Mouse (Mus musculus): ENCODE data around the gene Ift140.

Ift140 gene

GRCm38 (mm10) chr17:25015655-25016291, at the start of gene Ift140, which contains the start of gene Cramp1l:
Gene Ift140, plus strand, starts transcription at chr17:25016085.
Gene Cramp1l, minus strand, starts transcription at chr17:25015788.
- peak; percentile 99 for DNase-seq

DNA sequence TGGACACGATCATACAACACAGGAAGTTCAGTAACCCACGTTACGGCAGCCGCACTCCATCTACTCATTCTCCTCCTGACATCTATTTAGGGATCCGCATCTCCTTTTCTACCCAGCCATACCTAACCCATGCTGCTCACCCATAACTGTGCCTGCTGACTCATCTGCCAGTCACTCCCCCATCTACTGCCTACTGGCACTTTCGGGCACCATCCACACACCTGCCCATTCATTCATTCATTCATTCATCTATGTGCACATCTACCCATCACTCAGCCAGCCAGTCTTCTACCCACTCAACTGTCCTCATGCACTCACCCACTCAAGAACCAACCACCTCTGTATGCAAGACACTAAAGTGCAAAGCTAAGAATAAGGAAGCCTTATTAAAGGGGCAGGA, 28.7 kb upstream of the Ift140 start:
- DNase-seq = no peak

- DNase-seq = no peak
Measured at GRCm38 (mm10) chr17:24994721-24995120, 21.2 kb upstream of the Ift140 start.

GRCm38 (mm10) chr17:25005102-25005501, 10.8 kb upstream of the Ift140 start:
- no peak for DNase-seq

GRCm38 (mm10) chr17:25007480-25007879, 8.4 kb upstream of the Ift140 start:
- DNase-seq = no peak

DNA sequence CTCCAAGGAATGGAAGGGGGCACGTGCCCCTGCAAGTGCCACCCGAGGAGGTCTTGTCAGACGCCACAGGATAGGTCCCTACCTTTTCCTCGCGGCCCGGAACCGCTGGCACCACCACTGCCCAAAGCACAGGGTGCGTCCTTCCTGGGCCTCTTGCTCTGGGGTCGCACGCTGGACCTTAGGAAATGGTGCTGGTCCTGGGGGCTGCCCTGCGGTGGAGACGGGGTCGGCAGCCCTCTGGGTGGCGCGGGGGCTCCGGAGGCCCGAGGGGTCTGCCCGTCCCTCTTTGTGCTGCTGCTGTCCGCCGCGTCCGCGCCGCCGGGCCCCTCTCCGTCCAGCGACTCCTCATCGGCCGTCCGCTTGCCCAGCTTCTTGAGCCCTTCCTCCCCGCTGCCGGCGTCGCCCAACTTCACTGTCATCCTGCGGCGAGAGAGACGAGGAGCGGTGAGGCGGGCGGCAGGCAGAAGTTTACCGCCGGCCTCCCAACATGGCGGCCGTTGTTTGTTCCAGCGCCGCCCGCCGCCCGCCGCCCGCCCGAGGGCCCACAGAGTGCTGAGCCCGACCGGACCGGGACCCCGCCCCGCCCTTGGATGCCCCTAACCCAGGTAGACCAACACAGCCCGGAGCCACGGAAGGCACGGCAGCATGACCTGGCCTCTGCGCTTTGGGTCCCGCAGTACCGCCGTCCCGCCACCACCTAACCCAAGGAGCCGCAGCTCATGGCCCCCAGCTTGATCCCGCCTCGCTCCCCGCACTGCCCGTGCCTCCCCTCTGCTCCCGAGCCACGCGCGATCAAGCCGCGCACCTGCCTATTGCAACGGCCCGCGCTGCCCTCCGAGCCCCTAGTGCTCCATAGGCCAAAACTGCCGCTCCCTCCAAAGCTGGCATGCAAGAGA, 2.0 kb upstream of the Ift140 start:
- DNase-seq = peak; percentile 23 to 26

DNA sequence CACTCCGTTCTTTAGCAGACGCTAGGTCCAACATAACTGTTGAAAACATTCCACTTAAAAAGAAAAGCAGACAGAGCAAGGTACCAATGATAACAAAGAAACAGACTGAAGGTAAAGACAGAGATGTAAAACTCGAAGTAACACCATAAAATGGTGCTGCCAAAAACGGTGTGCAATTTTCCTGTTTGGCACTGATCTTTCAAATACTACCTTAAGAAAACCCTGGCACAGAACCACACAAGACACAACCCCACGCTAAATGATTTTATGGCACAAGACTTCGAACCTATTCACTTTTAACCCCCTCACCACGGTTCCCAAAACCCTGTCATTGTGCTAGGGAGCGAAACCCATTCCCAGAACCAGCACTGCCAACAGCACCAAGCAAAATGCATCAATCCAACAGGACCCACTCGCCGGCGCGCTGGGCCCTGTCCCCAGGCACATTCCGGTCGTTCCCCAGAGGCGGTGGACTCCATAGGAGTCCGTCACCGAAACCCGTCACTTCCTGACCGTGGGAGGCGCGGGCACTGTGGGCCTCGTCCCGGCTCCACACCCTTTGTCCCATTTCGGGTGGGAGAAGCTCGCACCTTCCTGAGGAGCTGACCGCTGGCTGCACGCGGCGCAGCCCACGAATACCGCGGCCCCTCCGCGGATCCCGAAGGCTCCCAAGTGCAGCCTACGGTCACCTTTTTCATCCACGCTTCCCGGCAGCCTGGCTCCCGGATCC, 879 bp upstream of the Ift140 start:
- DNase-seq = peak; percentile 48 to 54

DNA sequence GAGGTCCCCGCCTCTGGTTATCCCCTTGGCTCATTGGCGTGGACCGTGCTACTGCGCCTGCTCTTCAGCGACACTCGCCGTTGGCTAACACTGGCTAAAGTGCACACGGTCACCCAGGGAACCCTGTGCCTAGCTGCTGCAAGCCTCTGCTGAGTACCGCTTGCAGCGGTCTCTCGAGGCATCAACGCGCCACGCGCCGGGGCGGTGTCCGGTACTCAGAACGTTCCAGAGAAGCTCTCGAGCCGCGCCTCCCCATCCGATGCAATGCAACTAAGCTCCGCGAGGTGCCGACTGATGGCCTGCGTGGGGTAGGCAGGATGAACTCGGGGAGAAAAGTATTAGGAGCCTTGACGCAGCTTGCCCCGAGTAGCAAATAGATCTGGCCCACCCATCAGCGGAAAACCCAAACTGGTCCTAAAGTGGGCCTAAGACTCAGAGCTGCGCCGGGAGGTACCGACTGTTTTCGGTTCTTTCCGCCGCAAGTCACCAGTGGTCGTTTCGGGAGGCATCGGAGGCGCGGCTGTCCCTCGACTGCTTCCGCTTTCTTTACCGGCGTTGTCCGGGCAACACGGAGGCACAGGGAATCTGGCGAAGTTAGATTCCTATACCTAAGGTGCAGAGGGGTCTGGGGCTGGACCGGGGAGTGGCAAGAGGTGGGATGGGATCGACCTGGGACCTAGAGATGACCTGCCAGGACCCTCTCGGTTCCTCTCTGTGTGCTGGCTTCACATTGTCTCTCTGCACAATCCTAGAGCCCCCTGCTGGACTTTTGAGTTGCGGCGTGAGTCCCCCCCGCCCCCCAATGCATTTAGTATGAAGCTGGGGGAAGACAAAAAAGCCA, 627 bp downstream of the Ift140 start:
- peak; percentile 82 to 87 for DNase-seq

DNA sequence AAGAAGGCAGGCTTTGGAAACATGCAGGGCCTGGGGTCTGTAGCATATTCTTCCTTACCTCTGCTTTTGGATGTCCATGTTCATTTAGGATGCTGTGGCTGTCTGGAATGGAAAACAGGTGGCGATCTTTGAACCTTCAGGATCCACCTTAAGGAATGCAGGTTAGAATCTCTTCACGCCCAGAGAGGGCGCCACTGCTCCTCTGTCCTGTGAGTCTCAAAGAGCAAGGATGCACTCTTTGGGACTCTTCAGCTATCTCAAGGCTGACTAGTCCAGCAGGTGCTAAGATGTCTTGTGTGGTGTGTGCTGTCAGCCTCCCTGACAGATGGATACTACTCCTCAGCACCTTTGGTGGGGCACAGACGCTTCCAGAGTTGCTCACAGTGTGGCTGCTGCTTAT, 20.3 kb downstream of the Ift140 start:
- DNase-seq = no peak

- DNase-seq = no peak
Measured at GRCm38 (mm10) chr17:25044879-25045278, 29.0 kb downstream of the Ift140 start.

DNA sequence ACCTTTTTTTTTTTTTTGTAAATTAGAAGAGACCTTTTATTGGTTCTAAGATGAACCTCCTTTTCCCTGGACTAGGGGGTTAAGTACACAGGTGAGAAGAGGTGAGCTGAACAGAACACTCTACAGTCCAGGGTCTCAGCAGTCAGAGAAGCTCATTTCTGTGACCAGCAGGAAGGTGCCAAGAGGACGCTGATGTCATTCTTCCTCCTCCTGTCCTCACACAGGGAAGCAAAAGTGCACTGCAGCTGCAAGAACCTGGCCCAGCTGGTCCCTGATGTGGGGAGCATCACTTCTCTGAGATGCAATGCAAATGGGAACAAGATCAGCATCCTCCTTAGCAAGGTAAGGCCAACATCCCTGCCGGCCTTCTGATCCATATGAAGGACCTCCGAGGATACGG, 29.4 kb downstream of the Ift140 start:
- DNase-seq = no peak

- no peak for DNase-seq
Measured at GRCm38 (mm10) chr17:25047143-25047542, 31.3 kb downstream of the Ift140 start.

GRCm38 (mm10) chr17:25053274-25053673, 37.4 kb downstream of the Ift140 start:
- no peak for DNase-seq

DNA sequence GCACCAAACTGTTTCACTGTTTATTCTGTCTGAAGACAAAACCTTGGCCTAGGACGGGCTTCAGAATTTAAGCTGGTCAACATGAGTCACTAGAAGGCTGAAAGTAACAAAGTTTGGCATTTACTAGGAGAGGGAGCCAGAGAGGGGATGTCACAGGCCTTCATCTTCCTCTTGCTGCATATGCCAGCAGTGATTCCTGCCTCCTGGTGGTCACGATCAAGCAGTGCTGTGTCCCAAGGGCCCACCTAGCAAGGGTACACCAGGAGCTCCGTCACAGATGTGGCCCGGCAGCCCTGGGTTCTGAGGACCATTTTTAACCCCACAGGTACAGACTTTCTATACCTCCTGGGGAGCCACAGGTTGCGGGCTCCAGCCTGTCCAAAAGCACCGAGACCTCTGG, 41.2 kb downstream of the Ift140 start:
- DNase-seq = no peak

GRCm38 (mm10) chr17:25063261-25063660, 47.4 kb downstream of the Ift140 start:
- no peak for DNase-seq

DNA sequence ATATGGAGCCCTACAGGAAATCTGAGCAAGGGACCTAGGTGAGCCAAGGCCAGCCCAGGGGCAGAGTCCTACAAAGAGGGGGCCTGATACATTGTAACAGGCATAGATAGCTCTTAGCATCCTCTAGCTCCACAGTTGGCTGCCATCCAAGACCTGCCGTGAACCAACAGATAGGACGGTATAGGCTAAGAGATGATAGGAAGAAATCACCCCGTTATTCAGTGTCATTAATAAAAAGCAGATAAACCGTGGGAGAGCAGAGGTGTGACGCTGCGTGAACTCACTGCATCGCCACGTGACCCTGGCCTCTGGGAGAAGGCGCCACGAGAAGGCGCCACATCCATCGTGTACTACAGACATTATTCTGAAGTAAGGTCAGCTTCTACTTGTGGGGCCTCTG, 48.0 kb downstream of the Ift140 start:
- no peak for DNase-seq

DNA sequence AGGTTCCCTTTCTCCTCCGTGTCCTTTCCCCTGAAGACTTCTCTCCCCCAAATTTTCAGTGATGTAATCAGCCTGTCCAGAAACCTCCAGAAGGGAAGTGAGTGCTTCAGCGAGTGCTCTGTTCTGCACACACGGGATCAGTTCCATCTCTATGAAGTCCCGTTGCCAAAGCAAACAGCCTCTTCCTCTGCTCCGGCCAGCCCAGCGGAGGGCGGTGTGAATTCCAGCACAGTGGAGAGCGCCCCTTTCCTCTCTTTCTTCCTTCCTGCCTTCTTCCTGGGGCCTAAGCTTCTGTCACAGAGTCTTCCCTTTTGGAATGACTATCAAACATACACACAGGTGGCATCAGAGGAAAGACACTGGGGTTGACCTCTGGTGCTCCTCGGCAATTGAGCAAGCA, 48.5 kb downstream of the Ift140 start:
- DNase-seq = peak; percentile 83 to 85

DNA sequence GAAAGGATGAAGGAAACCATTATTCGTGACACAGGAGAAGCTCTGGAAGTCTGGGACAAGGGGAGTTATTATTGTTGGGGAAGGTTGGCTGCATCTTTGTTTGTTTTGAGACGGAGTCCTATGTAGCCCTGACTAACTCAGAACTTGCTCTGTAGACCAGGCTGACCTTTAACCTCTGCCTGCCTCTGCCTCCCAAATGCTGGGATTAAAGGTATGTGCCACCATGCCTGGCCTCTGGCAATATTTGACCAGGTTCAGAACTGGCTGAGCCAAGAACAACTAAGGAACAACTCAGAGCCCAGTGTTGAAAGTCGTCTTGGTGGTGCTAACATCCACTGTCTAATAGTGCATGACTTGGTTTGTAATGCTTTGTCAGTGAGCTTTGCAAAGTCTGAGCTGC, 49.3 kb downstream of the Ift140 start:
- DNase-seq = no peak

DNA sequence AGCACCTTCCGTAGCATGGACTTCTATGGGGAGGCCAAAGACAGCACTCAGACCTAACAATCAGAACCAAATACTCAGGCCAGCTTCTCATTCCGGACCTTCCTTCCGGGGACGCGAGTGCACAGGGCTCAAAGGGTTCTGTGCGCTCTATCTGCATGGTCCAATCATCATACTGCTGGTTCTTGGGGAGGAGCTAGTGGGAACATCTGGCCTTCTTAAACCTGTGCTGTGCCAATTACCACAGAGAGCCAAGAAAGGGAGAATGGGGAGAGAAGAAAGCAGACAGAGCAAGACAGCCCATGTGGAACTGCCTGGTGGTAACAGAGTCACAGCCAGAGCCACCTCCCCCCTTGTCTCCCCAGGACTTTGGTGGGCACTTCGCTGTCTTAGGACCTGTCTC, 50.7 kb downstream of the Ift140 start:
- DNase-seq = peak in 1 of 2 experiments; percentile 28

DNA sequence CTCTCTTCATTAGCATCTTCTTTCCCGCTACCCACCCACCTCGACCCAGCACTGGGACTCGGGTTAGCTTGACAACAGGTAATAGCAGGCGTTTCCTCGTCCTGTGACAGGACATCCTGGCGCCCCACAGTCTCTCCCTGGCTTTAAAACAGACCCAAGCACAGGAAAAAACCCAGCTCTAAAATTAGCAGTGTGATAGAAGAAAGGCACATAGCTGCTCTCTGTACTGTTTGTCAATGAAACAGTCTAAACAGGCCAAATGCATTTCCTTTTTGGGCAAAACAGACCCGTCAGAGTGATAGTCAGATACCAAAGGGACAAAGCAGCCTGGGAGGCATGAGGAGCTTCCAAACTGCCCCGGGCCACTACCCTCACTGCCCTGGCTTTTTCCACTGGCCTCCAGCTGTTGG, 51.6 kb downstream of the Ift140 start:
- DNase-seq = peak; percentile 73 to 78

GRCm38 (mm10) chr17:25068690-25069089, 52.8 kb downstream of the Ift140 start:
- DNase-seq = peak in 1 of 2 experiments; percentile 29

GRCm38 (mm10) chr17:25076906-25077305, 61.0 kb downstream of the Ift140 start:
- DNase-seq = no peak

Measured in lung, adult 18-20 months (tissue).